Mouse (Mus musculus) MEL (cell line): ENCODE results near the gene Wnt1. TPM values are rescaled to one million over a fixed set of nuclear protein-coding genes. Genes with fewer than 3 reads are reported as not detected.

Source experiments
- DNase-seq: peaks from one replicate; pipeline ENCODE4 v3.0.0; 2011; ENCODE audit warnings: low read depth, low spot score
- H3K27ac ChIP-seq: 2 replicates; pipeline ENCODE4 v1.5.1; 2012; ENCODE audit warnings: low read depth, mild to moderate bottlenecking, control low read depth, low read length, moderate library complexity; ENCODE audit not compliant: control insufficient read depth
- H3K27me3 ChIP-seq, 2 experiments: fragments of 150-350 bp in 1 of 2; sonication (generic) in 1 of 2; 2 replicates each; pipeline ENCODE4 v1.6.1; 2012; ENCODE audit warnings: low read length in 2 of 2, mild to moderate bottlenecking in 2 of 2, improper control_type of control experiment in 1 of 2, moderate library complexity in 1 of 2; ENCODE audit not compliant: insufficient read depth in 2 of 2, control insufficient read depth in 1 of 2
- H3K36me3 ChIP-seq, 2 experiments: 2 replicates each; pipeline ENCODE4 v1.6.1; 2012 to 2014; ENCODE audit warnings: low read length in 2 of 2, improper control_type of control experiment in 1 of 2, inconsistent platforms in 1 of 2, mild to moderate bottlenecking in 1 of 2; ENCODE audit not compliant: insufficient read depth in 2 of 2, control insufficient read depth in 1 of 2
- H3K4me1 ChIP-seq, 2 experiments: fragments of 150-350 bp in 1 of 2; sonication (generic) in 1 of 2; 2 replicates each; pipeline ENCODE4 v1.6.1; 2012; ENCODE audit warnings: low read length in 2 of 2, improper control_type of control experiment in 1 of 2, mild to moderate bottlenecking in 1 of 2; ENCODE audit not compliant: insufficient read depth in 2 of 2, control insufficient read depth in 1 of 2
- H3K4me3 ChIP-seq, 2 experiments: fragments of 150-350 bp in 1 of 2; sonication (generic) in 1 of 2; 2 replicates each; pipeline ENCODE4 v1.5.1; 2012; ENCODE audit warnings: low read depth in 2 of 2, low read length in 2 of 2, mild to moderate bottlenecking in 2 of 2, moderate library complexity in 2 of 2, control low read depth in 1 of 2, improper control_type of control experiment in 1 of 2; ENCODE audit not compliant: control insufficient read depth in 1 of 2, insufficient read depth in 1 of 2
- H3K79me2 ChIP-seq: 2 replicates; pipeline ENCODE4 v1.6.1; 2012; ENCODE audit warnings: mild to moderate bottlenecking, low read length, moderate library complexity; ENCODE audit not compliant: control insufficient read depth, poor library complexity, insufficient read depth
- H3K9ac ChIP-seq: 2 replicates; pipeline ENCODE4 v1.6.1; 2012; ENCODE audit warnings: low read depth, mild to moderate bottlenecking, control low read depth, low read length, moderate library complexity; ENCODE audit not compliant: control insufficient read depth, poor library complexity, severe bottlenecking
- H3K9me3 ChIP-seq: fragments of 150-350 bp; sonication (generic); replicated peaks from 2 replicates; pipeline ENCODE4 v1.6.1; 2012; ENCODE audit warnings: mild to moderate bottlenecking, low read length, improper control_type of control experiment, moderate library complexity; ENCODE audit not compliant: insufficient read depth
- BHLHE40 ChIP-seq: IDR thresholded peaks from 2 replicates; pipeline ENCODE4 v1.6.1; 2012; ENCODE audit warnings: low read depth, mild to moderate bottlenecking, inconsistent platforms, low read length, improper control_type of control experiment, borderline replicate concordance
- CHD2 ChIP-seq: IDR thresholded peaks from 2 replicates; pipeline ENCODE4 v1.6.1; 2011; ENCODE audit warnings: low read length, improper control_type of control experiment
- GATA1 ChIP-seq: IDR thresholded peaks from 2 replicates; pipeline ENCODE4 v1.6.1; 2011; ENCODE audit warnings: low read depth, low read length, improper control_type of control experiment
- HCFC1 ChIP-seq: IDR thresholded peaks from 2 replicates; pipeline ENCODE4 v1.6.1; 2012; ENCODE audit warnings: low read depth, mild to moderate bottlenecking, inconsistent platforms, low read length, improper control_type of control experiment, moderate library complexity
- KAT2A ChIP-seq: conservative IDR thresholded peaks from 2 replicates; pipeline ENCODE4 v1.6.1; 2012; ENCODE audit warnings: low read depth, low read length, improper control_type of control experiment, inconsistent platforms
- MAX ChIP-seq: IDR thresholded peaks from 2 replicates; pipeline ENCODE4 v1.6.1; 2011; ENCODE audit warnings: low read length, improper control_type of control experiment
- MXI1 ChIP-seq: IDR thresholded peaks from 2 replicates; pipeline ENCODE4 v1.6.1; 2011; ENCODE audit warnings: mild to moderate bottlenecking, low read depth, low read length, improper control_type of control experiment
- MYB ChIP-seq: IDR thresholded peaks from 2 replicates; pipeline ENCODE4 v1.6.1; 2011; ENCODE audit warnings: mild to moderate bottlenecking, low read depth, low read length, improper control_type of control experiment
- NRF1 ChIP-seq: IDR thresholded peaks from 2 replicates; pipeline ENCODE4 v1.6.1; 2014; ENCODE audit warnings: low read depth, mild to moderate bottlenecking, inconsistent platforms, low read length, improper control_type of control experiment, moderate library complexity; ENCODE audit not compliant: poor library complexity, insufficient read depth, severe bottlenecking
- POLR2AphosphoS2 ChIP-seq: IDR thresholded peaks from 2 replicates; pipeline ENCODE4 v1.6.1; 2011; ENCODE audit warnings: low read length, improper control_type of control experiment
- POLR2AphosphoS5 ChIP-seq: IDR thresholded peaks from 2 replicates; pipeline ENCODE4 v1.6.1; 2012; ENCODE audit warnings: low read depth, borderline replicate concordance, mild to moderate bottlenecking, inconsistent platforms, low read length, moderate library complexity, mixed read lengths
- SIN3A ChIP-seq: IDR thresholded peaks from 2 replicates; pipeline ENCODE4 v1.6.1; 2012; ENCODE audit warnings: low read length, improper control_type of control experiment, inconsistent platforms
- TAL1 ChIP-seq: IDR thresholded peaks from 2 replicates; pipeline ENCODE4 v1.6.1; 2012; ENCODE audit warnings: mild to moderate bottlenecking, inconsistent platforms, low read length, moderate library complexity, mixed read lengths
- TBP ChIP-seq: IDR thresholded peaks from 2 replicates; pipeline ENCODE4 v1.8.0; 2011; ENCODE audit warnings: low read depth, low read length, improper control_type of control experiment
- UBTF ChIP-seq: IDR thresholded peaks from 2 replicates; pipeline ENCODE4 v1.6.1; 2012; ENCODE audit warnings: low read depth, mild to moderate bottlenecking, inconsistent platforms, low read length, improper control_type of control experiment, moderate library complexity, borderline replicate concordance; ENCODE audit not compliant: insufficient read depth
- USF1 ChIP-seq: IDR thresholded peaks from 2 replicates; pipeline ENCODE4 v1.6.1; 2014; ENCODE audit warnings: low read depth, mild to moderate bottlenecking, inconsistent platforms, low read length, improper control_type of control experiment, moderate library complexity
- USF2 ChIP-seq, 2 experiments: IDR thresholded peaks; 2 replicates each; pipeline ENCODE4 v1.6.1; 2011 to 2012; ENCODE audit warnings: improper control_type of control experiment in 2 of 2, low read length in 2 of 2, borderline replicate concordance in 1 of 2, inconsistent platforms in 1 of 2, low read depth in 1 of 2, mild to moderate bottlenecking in 1 of 2; ENCODE audit not compliant: insufficient read depth in 1 of 2
- polyA plus RNA-seq, 2 experiments: library from polyadenylated mRNA; stranded (reverse) in 1 of 2; unstranded in 1 of 2; fragments of >175 nt in 1 of 2; fragments of >200 nt in 1 of 2; gene quantifications; 2 replicates each; pipeline versions ENCODE4 v1.2.1 to v1.2.4; 2012; ENCODE audit warnings: low replicate concordance in 2 of 2, low read depth in 1 of 2; ENCODE audit not compliant: insufficient read length in 2 of 2, insufficient read depth in 1 of 2, missing spikeins in 1 of 2
- total RNA-seq: library from RNA; depleted of rRNA; stranded (reverse); fragments of 300-350 nt; gene quantifications from 2 replicates; pipeline ENCODE4 v1.2.3, GENCODE M21; 2012

The Wnt1 gene
- total and polyA plus RNA-seq, 3 experiments = not detected

- no peak for TF ChIP-seq BHLHE40
- TF ChIP-seq MXI1 = peak; percentile 91
- peak; percentile 99 for TF ChIP-seq CHD2
- peak; percentile 87 for TF ChIP-seq HCFC1
- TF ChIP-seq TAL1 = no peak
- TF ChIP-seq NRF1 = peak; percentile 27; the same call in 1 of the 2 replicates
- TF ChIP-seq MAX = no peak; the same call in 1 of the 2 replicates
- TF ChIP-seq POLR2AphosphoS5 = no peak
These were observed 26.8 kb upstream of the Wnt1 start, which contains the start of gene Arf3 (continued) for GRCm38 (mm10) chr15:98762670-98763529.

GRCm38 (mm10) chr15:98765929-98766328 lies 23.7 kb upstream of the Wnt1 start:
- Histone ChIP-seq H3K27ac (no peak overlapping the region), H3K27me3 (no peaks in the 10 kb centered on the region; a peak in 2 of 4 replicates), H3K79me2 (peaks cover 20% of the 10 kb centered on the region), H3K4me1 (peaks cover 3 to 17% of the 10 kb centered on the region in 2 experiments; a peak in 2 of 4 replicates), H3K9me3 (no peaks in the 10 kb centered on the region), H3K9ac (no peak overlapping the region), H3K4me3 (no peak overlapping the region), H3K36me3 (peaks cover 0 to 9% of the 10 kb centered on the region in 2 experiments; a peak in 2 of 4 replicates)
- no peak for DNase-seq
- TF ChIP-seq UBTF = no peak
- no peak for TF ChIP-seq GATA1
- TF ChIP-seq USF1 = no peak
- TF ChIP-seq MYB = no peak
- TF ChIP-seq POLR2AphosphoS5 = no peak
- no peak for TF ChIP-seq POLR2AphosphoS2
- TF ChIP-seq TAL1 = no peak
- TF ChIP-seq MXI1 = no peak
- TF ChIP-seq TBP = no peak
- TF ChIP-seq SIN3A = no peak
- TF ChIP-seq CHD2 = no peak
- TF ChIP-seq USF2 (IDR thresholded peaks at IDR 0.05; ENCODE audit: borderline replicate concordance in 1 of 2, insufficient read depth in 1 of 2, low read depth in 1 of 2, low read length in 2 of 2) = no peak
- TF ChIP-seq KAT2A = no peak
